Mouse (Mus musculus): Measurements from ENCODE around the gene Ilk.
A peak's percentile ranks its signal among the peaks of the same experiment; 100 is the strongest.
"Not testable (repeated sequence)": the region's sequence is repeated elsewhere in the genome, so short reads cannot be mapped to it uniquely, and the experiment has no call there.

Ilk gene

DNA sequence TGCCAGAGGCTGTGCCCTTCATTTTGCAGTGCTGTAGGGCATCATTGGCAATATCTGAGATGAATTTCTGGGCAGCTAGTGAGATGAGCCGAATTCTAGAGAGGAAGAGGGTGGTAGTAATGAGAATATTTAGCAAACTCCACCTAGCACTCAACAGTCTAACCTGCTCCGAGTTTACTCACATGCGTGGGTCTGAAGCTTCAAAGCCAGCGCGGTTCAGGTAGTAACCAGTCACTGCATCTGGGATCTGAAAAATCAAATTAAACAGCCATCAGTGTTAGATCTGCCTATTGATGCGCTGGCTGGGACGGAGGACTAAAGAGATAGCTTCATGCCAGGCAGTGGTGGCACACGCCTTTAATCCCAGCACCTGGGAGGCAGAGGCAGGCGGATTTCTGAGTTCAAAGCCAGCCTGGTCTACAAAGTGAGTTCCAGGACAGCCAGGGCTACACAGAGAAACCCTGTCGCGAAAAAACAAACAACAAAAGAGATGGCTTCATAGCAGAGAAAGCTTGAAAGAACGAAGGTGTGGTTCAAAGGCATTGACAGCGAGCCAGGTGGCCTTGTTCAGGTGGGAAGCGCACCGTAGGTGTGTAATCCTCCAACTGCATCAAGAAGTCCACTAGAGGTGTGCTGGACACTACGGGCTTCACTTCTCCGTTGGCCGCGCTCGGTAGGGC, 7.0 kb downstream of the Ilk start:
- DNase-seq: not testable (repeated sequence)

DNA sequence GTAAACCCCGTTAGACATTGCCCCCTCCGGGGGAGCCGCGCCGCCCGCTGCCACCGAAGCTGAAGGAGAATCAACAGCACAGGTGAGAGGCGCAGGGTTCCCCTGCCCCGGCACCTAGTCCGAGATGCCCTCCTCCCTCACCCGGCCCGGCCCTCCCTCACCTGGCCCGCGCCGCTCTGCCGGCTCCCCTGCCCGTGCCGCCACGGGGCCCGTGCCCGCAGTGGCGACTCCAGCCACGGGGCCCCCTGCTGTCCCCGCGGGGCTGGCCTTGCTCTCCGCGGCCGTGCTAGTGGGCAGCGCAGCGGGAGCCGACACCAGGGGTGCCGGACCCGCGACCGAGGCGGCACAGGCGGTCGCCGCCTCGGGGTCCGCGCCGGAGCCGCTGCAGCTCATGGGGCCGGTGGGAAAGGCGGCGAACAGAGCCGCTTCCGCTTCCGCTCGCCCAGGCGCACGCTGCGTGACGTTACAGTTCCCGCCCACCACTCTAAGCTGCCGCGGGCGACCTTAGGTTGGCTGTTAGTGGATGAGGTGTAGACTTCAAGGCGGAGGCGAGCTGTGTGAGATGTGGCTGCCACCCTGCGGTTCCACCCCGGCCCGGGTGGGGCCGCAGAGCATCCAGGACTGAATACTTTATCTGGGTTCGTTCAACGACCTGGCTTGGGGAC, 7.7 kb downstream of the Ilk start, which contains the start of gene Taf10:
Gene Taf10 (minus strand): TSS at position 436 of the 665 bp plus-strand sequence.
- peak; percentile 92 to 93 for DNase-seq

DNA sequence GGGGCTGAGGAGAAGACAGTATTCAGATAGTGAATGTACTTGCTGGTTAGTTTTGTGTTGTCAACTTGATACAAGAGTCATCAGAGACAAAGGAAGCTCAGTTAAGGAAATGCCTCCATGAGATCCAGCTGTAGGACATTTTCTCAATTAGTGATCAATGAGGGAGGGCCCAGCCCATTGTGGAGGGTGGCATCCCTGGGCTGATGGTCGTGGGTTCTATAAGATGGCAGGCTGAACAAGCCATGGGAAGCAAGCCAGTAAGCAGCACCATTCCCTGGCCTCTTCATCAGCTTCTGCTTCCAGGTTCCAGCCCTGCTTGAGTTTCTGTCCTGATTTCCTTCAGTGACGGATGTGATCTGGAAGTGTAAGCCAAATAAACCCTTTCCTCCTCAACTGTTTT, 11.4 kb downstream of the Ilk start:
- no peak for DNase-seq

DNA sequence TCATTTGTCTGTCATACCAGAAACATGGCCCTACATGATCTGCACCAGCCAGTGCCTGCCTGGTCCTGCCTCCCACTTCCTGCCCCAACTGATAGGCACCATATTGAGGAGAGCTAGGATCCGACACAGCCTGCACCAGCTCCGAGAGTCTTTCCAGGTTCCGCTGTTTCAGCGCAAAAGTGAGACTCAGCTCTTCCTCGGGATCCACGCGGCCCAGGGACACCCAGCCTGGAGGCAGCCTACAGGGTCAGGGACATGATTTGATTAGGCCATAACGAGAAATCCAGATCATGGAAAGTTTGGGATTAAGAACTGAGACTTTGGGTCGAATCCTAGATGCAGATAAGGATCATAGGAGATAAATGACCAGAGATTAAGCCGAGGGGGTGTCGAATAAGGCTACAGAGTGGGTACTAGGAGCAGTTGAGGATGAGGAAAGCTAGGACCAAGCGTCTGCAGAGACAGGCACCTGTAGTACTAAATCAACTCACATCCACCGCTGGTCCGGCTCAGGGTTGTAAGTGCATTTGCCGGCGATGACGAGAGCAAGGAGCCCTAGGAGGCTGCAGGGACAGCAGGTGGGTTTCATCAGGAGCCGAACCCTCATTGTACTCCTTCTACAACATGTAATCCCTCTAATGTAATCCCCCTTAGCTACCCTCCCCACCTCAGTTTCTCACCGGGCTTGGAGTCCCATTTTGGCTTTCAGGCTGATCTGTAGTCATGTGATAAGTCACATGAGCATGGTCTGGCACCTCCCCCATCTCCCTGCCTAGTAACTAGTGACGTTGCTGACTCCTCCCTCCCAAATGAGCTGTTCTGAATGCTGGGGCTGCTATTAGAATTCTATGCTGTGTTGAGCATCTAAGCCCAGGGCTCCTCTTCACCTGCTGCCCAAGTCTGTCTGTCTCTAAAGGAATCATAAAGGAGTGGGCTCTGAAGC, 15.4 kb downstream of the Ilk start, which contains the start of gene Tpp1:
Gene Tpp1 (minus strand): TSS at position 745 of the 943 bp plus-strand sequence.
- peak; percentile 90 to 94 for DNase-seq

DNA sequence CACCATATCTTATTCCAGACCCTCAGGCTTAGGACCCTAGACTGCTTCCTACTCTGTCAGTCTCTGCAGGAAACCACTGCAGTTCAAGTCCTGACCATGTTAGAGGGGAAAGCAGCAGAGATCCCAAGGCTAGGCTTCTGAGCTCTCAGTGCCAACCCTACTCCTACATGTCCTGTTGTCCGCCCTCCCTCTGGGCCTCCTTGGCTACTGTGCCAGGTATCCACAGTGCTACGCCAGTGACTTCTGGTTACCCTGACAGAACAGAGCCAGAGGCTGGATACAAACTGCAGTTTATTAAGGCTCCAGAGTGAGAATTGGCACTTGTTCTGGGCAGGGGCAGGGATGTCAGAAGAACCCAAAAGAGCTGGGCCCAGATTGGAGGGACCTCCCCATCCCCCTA, 16.3 kb downstream of the Ilk start:
- no peak for DNase-seq

DNA sequence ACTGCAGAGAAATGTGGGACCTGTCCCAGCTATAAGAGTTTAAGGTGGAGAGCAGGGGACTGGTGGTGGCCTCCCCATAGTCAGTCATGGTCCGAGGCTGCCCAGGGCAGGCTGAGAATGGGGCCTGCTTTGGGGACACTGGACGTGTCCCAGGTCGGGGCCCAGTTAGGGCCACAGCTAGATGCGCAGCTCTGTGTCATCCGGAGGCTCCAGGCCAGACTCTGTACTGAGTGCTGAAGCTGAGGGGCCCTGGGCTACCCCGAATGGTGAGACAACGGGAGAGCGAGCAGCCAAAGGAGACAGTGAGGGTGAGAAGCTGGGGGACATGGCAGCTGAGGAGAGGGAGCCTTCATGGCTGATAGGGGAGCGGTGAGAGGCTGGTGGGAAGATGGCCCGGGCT, 16.9 kb downstream of the Ilk start:
- no peak for DNase-seq

DNA sequence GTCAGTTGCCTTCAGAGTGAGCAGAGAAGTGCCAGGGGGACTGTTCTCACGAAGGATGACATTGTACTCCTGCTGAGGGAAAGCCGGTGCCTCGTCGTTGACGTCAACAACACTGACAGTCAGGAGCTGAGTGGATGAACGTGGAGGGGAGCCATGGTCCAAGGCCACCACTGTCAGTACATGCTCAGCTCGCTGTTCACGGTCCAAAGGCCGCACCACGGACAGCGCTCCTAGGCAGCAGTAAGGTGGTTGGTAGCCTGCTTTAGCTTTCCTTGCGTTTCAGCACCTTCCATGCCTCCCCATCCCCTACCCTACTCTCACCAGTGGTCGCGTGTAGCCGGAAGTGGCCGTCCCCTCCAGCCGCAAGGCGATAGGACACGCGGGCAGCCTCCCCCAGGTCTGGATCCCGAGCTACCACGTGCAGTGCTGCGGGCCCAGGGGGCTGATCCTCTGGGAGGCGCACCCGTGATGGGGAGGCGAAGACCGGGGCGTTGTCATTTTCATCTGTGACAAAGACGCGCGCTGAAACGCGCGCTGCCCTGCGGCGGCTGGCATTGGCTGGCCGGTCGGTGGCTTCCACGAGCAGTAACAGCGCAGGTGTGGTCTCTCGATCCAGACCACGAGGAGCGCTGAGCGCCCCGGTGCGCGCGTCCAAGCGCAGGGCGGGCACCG, 25.6 kb downstream of the Ilk start:
- DNase-seq: no peak

DNA sequence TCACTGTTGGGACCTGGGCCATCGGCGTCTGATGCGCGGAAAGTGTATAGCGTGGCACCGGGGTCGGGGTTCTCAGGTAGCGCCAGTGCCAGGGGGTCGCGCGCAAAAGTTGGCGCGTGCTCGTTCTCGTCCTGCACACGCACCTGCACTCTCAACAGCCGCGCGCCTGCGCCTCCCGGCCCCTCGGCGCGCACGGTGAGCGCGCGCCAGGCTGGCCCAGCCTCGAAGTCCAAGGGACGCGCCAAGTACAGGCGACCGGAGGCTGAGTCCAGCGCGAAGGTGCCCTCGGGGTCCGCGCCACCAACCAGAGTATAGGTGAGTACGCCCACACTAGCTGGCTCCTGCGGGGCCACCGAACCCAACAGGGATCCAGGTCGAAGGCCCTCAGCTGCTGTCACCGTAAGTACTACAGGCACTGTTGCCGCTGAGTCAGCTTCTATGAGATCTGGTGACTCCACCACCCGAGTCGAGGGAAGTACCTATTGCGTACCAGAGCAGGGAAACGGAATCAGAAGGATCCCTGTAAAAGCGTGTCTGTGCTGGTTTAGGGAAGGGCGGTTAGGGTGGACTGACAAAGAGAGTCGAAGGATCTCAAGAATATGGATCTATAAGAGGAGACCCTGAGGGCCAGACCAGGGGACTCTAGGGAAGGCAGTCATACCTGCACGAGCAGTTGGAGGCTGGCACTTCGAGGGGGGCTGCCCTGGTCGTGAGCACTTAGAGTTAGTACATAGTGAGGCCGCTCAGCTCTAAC, 26.3 kb downstream of the Ilk start:
- DNase-seq: no peak

DNA sequence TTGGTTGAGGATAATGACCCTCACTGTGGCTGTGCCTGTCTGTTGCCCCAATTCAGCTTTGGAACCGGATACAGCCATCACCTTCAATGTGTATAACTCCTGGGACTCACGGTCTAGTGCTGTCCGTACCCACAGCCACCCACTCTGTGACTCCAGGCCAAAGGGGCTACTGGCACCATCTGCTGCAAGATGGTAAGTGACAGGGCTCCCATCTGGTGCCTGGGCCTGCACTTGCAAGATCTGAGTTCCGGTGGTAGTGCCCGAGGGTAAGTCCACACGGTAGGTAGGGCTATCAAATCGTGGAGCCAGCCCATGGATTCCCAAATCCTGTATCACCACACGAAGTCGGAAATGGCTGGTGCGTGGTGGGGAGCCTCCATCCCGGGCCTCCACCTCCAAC, 27.9 kb downstream of the Ilk start:
- no peak for DNase-seq

DNA sequence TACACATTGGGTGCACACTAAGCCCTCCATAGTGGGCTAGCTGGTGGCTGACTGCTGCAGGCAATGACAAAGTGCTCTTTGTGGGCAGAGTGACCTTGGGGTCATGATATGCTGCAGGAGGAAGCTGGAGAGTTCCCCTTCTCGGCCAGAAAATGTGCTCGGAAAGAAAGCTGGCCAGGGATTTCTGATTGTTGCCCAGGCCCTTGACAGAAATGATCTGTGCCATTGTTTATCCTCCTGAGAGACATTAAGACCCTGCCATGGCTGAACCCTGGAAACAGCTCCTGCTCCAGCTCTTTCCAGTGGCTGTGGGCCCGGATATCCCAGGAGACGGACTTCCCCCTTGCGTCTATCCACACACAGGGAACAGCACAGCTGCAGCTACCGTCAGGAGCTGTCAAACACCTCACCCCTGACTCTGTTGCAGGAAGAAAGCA, 31.4 kb downstream of the Ilk start:
- DNase-seq: peak; percentile 38 to 63

DNA sequence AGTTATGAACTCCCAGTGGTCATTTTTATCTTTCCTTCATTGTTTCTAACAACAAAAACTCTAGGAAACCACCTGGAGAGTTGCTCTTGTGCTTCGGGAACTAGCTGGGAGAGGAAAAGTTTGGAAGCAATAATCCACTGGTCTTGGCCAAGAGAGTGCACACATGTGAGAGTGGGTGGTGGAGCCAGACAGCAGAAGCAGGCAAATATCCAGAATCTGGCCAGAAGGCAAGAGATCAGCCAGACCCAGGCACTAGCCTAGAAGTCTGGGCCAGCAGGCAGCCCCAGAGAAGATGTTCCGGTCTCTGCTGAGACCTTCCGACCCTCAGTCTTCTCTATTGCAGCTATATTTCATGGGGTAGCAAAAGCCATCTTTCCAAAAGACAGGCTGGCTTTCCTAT, 33.6 kb downstream of the Ilk start:
- DNase-seq: no peak

DNA sequence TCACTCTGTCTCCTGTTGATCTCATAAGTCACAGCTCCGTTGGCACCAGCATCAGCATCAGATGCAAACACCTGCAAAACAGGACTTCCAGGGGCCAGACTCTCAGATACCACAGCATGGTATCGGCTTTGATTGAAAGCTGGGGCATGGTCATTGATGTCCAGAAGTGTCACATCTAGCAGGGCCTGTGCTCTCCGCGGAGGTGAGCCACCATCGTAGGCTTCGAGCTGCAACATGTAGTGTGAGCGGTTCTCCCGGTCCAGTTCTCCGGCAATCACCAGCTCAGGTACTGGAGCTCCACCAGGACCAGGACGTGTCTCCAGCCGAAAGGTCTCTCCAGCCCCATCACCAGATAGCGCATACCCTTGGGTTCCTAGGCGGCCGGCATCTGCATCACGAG, 35.9 kb downstream of the Ilk start:
- DNase-seq: no peak

DNA sequence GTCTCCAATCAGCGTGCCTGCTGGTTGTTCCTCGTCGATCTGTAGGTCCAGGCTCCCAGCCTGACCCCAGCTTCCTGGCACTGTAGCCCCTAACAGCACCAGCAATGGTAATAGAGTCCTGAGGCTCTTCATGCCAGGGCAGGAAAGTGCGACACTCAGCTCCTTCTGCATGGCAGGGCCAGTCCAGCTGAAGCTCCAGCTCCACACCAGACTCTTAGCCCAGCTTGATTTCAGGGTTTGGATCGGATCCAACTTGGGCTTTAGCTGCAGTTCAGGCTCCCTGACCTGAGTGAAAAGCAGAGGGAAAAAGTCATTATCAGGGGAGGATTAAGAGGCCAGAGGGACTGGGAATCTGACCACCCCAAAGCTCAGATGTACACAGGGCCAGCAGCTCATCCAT, 36.6 kb downstream of the Ilk start:
- no peak for DNase-seq

DNA sequence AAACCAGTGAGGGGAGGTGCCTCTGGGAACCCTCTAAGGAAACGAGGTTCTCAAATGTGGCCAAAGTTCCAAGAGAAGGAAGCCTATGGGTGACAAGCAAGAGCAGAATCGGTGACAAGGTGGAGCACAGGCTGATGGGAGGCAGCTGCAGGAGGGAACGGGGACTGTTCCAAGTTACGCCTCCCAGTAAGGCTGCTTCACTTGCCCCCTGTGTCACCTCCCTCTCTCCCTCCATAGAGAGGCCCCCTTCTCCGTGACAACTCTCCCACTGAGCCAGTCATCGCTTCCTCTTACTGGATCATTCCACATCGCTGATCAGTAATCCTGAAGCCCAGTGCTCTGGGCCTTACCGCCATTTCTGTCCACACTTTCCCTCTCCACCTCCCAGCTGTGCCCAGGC, 38.3 kb downstream of the Ilk start:
- DNase-seq: no peak

DNA sequence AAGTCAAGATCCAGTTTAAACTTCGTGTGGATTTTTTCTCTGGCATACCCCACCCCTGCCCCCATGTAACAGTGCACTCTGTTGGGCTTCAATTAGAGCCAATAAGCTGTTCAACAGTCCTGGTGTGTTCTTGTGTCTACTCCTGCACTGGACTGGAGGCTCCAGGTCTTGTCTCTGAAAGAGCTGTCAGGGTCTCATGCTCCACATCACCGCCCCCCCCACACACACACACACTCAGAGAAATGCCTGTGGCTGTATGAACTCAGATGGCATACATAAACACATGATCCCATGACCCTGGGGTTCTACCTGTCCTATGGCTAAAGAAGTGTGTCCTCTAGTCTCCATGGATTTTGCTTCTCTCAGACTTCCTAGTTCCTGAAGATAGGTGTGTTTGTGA, 39.6 kb downstream of the Ilk start:
- DNase-seq: no peak

DNA sequence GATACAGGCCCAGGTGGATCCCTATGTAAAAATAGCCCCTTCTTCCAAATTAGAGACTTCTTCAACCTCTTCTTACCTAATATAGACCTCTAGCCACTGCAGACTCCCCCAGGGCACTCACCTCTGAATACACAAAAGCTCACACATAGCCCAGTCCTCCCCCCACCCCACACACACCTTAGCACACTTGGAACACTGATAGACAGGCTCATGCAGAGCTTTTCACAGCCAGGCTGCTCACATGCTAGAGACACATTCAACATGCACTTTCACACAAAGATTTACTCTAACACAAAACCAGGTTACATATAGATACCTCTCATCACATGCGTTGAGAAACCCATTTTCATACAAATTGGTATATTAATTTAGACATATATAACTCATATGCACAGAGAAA, 40.9 kb downstream of the Ilk start:
- no peak for DNase-seq

DNA sequence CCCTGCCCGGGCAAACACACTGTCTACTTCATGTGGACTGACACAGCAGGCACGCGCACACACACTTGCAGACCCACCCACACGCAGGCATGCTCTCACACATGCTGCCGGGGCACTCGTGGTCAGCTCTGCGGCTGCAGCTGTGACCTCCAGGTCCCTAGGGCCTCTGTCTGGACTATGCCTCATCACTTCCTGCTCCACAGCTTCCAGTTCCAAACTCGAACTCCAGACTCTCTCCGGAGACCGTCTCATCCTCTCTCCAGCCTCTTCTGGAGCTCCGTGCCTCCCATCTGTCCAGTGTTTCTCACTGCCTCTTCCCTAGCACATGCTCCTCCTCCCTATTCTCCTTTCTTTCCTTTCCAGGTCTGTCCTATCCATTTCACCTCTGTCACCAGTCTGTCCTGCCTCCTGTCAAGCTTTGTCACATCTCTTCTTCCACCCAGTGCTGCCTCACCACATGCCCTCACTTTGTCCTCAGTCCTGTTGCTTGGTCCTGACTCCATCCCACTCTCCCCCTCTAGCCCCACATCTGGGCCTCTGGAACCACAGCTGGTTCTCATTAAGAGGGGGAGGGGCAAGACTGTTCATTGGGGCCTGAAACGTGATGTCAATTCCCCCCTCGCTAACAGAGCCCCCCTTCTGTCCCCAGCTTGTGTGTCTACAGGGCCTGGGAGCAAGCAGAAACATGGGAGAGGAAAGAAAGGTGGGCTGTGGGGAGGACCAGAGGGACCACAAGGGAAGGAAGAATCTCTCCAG, 41.6 kb downstream of the Ilk start:
- DNase-seq: peak; percentile 62 to 69

DNA sequence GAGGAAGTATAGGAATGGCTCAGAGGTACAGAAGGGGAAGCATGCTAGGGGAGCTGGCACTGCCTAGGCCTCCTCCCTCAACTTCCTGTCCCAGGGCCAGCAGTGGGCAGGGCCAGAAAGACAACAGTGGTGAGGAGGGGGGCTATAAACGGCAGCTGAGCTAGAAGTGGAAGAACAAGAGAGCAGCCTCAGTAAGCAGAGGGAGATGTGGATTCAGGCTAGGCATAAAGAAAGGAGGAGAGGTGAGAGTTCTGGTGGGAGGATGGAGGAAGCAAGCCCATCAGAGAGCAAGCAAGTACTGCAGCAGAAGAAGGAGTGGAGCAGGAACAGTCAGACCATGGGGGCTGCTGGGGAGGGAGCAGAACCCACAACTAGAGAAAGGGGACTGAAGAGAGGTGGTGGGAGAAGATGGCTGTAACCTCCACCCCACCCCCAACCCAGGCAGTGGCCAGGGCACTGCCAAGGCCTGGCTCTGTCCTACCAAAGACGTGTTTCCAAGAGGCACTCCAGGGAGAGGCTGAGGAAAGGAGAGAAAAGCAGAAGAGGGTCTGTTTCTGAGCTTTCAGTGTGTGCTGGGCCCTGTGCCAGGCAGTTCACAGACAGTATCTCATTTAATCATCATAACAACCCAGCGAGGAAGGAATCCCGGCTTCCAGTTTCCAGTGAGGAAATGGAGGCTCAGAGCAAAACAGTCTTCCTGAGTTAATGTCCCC, 42.3 kb downstream of the Ilk start:
- DNase-seq: peak; percentile 71 to 81

DNA sequence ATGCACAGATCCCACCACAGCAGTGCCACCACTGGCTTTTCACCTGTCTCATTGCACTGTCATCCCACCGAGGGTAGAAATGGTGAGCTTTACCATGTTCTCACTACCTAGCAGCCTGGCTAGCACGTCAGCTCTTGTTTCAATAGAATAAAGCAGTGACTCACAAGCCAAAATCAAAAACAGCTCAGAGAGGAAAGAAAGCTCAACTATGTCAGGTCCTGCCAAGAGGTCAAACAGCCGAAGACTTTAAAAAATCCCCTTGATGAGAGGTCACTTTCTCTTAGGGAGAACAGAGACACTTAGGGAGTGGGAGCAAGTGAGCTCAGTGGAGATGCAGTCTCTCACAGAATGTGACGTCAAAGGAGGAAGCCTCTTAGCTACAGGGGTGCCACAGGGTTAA, 47.5 kb downstream of the Ilk start:
- DNase-seq: no peak

DNA sequence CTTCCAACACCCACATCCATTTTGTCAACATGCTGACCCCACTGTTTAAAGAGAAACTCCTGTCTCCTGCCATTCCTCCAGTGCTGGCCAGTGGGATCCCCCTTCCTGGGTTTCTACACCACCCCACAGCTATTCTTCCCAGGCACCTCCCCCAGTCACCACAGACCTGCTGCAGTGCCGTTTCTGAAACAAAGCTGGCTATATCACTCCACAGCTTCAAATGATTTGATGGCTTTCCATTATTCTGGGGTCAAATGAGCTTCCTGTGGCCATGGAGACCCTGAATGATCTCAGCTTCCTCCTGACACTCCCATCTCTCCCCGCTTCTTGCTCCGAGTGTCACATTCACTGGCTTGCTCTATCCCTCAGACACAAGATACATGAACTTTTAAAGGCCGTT, 48.2 kb downstream of the Ilk start:
- no peak for DNase-seq

All from lung, postnatal 4 days (tissue).